Mouse (Mus musculus) gastrocnemius, postnatal 10 days (tissue): ENCODE results near the gene Fktn. TPM values are rescaled to one million over a fixed set of nuclear protein-coding genes. Genes with fewer than 3 reads are reported as not detected.

Source experiments
- DNase-seq: peaks from one replicate; pipeline ENCODE4 v3.0.0; 2021; ENCODE audit warnings: mixed read lengths
- total RNA-seq, 2 experiments: library from RNA; stranded (reverse); gene quantifications; 2 replicates each; pipeline ENCODE4 v1.2.3; 2021

Gene Fktn
- total RNA-seq, 2 experiments from 2014 or later = 7.5 to 9.1 TPM

DNA sequence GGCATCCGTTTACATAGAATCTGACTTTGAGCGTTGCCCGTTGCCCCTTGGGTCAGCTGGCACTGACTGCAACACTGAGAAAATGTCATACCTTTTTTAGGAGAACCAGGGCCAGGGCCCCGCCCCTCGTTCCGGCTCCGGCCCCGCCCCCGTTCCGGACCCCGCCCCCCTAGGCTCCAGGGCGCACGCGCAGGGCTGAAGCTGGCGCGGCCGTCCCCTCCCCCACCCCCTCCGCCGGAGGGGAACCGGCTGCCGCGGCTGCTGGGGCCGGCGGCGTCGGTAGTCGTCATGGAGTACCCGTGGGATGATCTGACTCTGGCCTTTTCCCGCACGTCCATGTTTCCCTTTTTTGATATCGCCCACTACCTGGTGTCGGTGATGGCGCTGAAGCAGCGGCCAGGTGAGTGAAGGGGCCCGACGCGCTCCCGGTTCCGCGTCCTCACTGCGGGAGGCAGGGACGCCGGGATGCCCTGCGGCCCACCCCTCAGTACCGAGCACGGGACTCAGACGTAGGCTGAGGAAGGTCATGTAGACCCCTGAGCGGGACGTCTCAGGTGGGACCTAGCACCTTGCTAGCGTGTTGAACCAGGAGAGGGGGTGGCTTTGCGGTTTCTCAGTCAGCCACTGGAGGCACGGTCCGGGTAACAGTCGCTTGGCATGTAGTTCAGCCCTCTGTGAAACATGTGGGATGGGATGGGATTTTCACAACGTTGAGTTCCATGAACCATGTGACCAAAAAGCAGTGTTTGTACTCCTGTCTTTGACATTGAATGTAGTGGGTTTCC, 112.2 kb downstream of the Fktn start, which contains the start of gene Tmem38b:
Gene Tmem38b (plus strand): TSS at position 225 of the 785 bp plus-strand sequence.
- peak; percentile 88 for DNase-seq

DNA sequence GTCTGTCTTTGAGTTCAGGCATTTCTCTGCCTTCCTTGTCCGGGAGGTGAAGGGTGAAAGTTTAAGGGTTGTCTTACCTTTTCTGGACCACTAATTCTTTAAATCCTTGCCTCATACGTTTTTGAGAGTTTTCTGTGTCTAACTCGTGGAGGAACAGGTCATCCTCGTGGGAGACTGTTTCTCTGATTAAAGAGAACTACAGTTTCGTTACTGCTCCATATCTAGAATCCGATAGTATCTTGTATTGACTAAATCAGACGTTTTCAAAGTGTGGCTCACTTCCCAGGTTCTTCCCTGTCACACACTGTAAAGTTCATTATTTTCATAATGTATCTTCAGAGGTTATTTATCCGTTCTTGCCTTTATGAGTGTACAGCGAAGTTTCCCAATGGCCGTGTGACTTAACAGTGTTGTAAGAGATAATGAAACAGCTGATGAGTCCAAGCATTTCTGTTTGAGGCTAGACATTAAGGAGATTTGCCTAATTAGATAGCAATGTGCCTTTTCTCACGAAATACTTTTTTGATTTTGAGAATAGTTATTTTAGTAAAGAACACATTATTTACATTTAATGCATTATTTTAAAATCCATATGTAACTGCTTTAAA, 112.9 kb downstream of the Fktn start:
- DNase-seq = no peak

Other genes with a start within 250 kb of the Fktn start
- gene Fsd1l, start 82.5 kb upstream of the Fktn start, total RNA-seq = 10 to 100 TPM; 23.7 to 32.5 TPM
- under 1 TPM; 0.79 to 0.80 TPM for gene Tal2, start 65.7 kb downstream of the Fktn start, total RNA-seq
- 10 to 100 TPM; 53.6 to 56.6 TPM for gene Tmem38b, start 112.0 kb downstream of the Fktn start, total RNA-seq